Mouse (Mus musculus): ENCODE results near the gene Entr1. TPM values are rescaled to one million over a fixed set of nuclear protein-coding genes. Genes with fewer than 3 reads are reported as not detected.
A peak's percentile ranks its signal among the peaks of the same experiment; 100 is the strongest.

Gene Entr1
- polyA plus RNA-seq, 1 experiment from 2014 or later = 170 TPM

GRCm38 (mm10) chr2:26342609-26343490 is 46.3 kb downstream of the Entr1 start:
- no peak overlapping the region for H3K27ac ChIP-seq
- no peaks in the 10 kb centered on the region for H3K9me3 ChIP-seq
- no peak overlapping the region for H3K4me2 ChIP-seq
- ATAC-seq (ENCODE audit: insufficient number of reproducible peaks, insufficient read depth, low FRiP score, low TSS enrichment, low read depth) = no peak
- peaks cover 5% of the 10 kb centered on the region; the same call in 1 of the 2 replicates for H3K4me1 ChIP-seq (replicated peaks)
- H3K9ac ChIP-seq (replicated peaks) = 0 out of 2 replicates have a peak overlapping the region, but pooled peaks have one; percentile 18
- no peaks in the 10 kb centered on the region for H3K27me3 ChIP-seq
- H3K4me3 ChIP-seq (replicated peaks) = no peak overlapping the region
- whole genome bisulfite sequencing = 72% methylated on average over 11 of the region's 11 CpGs
- peaks cover 96% of the 10 kb centered on the region for H3K36me3 ChIP-seq

- H3K27ac ChIP-seq = no peak overlapping the region
- no peak overlapping the region for H3K4me3 ChIP-seq (replicated peaks)
- peaks cover 88% of the 10 kb centered on the region for H3K36me3 ChIP-seq
- H3K9ac ChIP-seq (replicated peaks) = no peak overlapping the region
- H3K9me3 ChIP-seq = no peaks in the 10 kb centered on the region
- ATAC-seq (ENCODE audit: insufficient number of reproducible peaks, insufficient read depth, low FRiP score, low TSS enrichment, low read depth) = no peak
- H3K4me1 ChIP-seq (replicated peaks) = 0 out of 2 replicates have a peak, but pooled peaks cover 5% of the 10 kb centered on the region
- no peak overlapping the region for H3K4me2 ChIP-seq
- 83% methylated on average over 10 of the region's 10 CpGs for WGBS
- no peaks in the 10 kb centered on the region for H3K27me3 ChIP-seq
Measured at GRCm38 (mm10) chr2:26342044-26342443, 47.1 kb downstream of the Entr1 start.

GRCm38 (mm10) chr2:26341510-26341981 is 47.6 kb downstream of the Entr1 start:
- Histone ChIP-seq H3K9ac (replicated peaks) (no peak overlapping the region), H3K27me3 (no peaks in the 10 kb centered on the region), H3K27ac (peak overlapping the region; percentile 53; the same call in 1 of the 2 replicates), H3K4me3 (replicated peaks) (no peak overlapping the region), H3K9me3 (no peaks in the 10 kb centered on the region), H3K4me2 (no peak overlapping the region), H3K4me1 (replicated peaks) (0 out of 2 replicates have a peak, but pooled peaks cover 5% of the 10 kb centered on the region), H3K36me3 (peaks cover 83% of the 10 kb centered on the region)
- ATAC-seq (ENCODE audit: insufficient number of reproducible peaks, insufficient read depth, low FRiP score, low TSS enrichment, low read depth) = no peak
- WGBS = 90% methylated on average over 2 of the region's 2 CpGs

- Histone ChIP-seq H3K27me3 (no peaks in the 10 kb centered on the region), H3K36me3 (peaks cover 59% of the 10 kb centered on the region), H3K4me1 (replicated peaks) (0 out of 2 replicates have a peak, but pooled peaks cover 5% of the 10 kb centered on the region), H3K4me2 (no peak overlapping the region), H3K9me3 (no peaks in the 10 kb centered on the region), H3K9ac (replicated peaks) (no peak overlapping the region), H3K27ac (no peak overlapping the region), H3K4me3 (replicated peaks) (no peak overlapping the region)
- WGBS = 93% methylated on average over 5 of the region's 5 CpGs
- no peak for ATAC-seq (ENCODE audit: insufficient number of reproducible peaks, insufficient read depth, low FRiP score, low TSS enrichment, low read depth)
Measured at GRCm38 (mm10) chr2:26339204-26339551, 49.9 kb downstream of the Entr1 start.

- Histone ChIP-seq H3K27me3 (no peaks in the 10 kb centered on the region), H3K9ac (replicated peaks) (no peak overlapping the region), H3K27ac (no peak overlapping the region), H3K9me3 (no peaks in the 10 kb centered on the region), H3K36me3 (peaks cover 53% of the 10 kb centered on the region), H3K4me3 (replicated peaks) (no peak overlapping the region), H3K4me2 (no peak overlapping the region), H3K4me1 (replicated peaks) (0 out of 2 replicates have a peak, but pooled peaks cover 5% of the 10 kb centered on the region)
- no peak for ATAC-seq (ENCODE audit: insufficient number of reproducible peaks, insufficient read depth, low FRiP score, low TSS enrichment, low read depth)
- WGBS = 82% methylated on average over 9 of the region's 13 CpGs
Measured at GRCm38 (mm10) chr2:26338302-26339203, 50.6 kb downstream of the Entr1 start.

Other genes starting within 250 kb of the Entr1 start
- gene Lhx3, start 181.0 kb downstream of the Entr1 start, polyA plus RNA-seq (2016; fragmentation: Nextera tagmentation; extraction: Ambion mirVana) = not detected in 2 replicates
- gene Qsox2, start 151.8 kb downstream of the Entr1 start, polyA plus RNA-seq (2016; fragmentation: Nextera tagmentation; extraction: Ambion mirVana) = 16.1 TPM in 2 replicates
- not detected in 2 replicates for gene Ccdc187, start 94.8 kb downstream of the Entr1 start, polyA plus RNA-seq (2016; fragmentation: Nextera tagmentation; extraction: Ambion mirVana)
- 73.4 and 74.1 TPM in 2 replicates for gene Gpsm1, start 73.8 kb downstream of the Entr1 start, polyA plus RNA-seq (2016; fragmentation: Nextera tagmentation; extraction: Ambion mirVana)
- 32.2 and 32.5 TPM in 2 replicates for gene Dnlz, start 37.2 kb downstream of the Entr1 start, polyA plus RNA-seq (2016; fragmentation: Nextera tagmentation; extraction: Ambion mirVana)
- gene Card9, start 28.4 kb downstream of the Entr1 start, polyA plus RNA-seq (2016; fragmentation: Nextera tagmentation; extraction: Ambion mirVana) = 0.50 and 0.51 TPM in 2 replicates
- 36.7 and 39.4 TPM in 2 replicates for gene Snapc4, start 8.7 kb downstream of the Entr1 start, polyA plus RNA-seq (2016; fragmentation: Nextera tagmentation; extraction: Ambion mirVana)
- gene Pmpca, start within 50 bp of the Entr1 start, polyA plus RNA-seq (2016; fragmentation: Nextera tagmentation; extraction: Ambion mirVana) = 116 TPM in 2 replicates
- gene Inpp5e, start 19.9 kb upstream of the Entr1 start, polyA plus RNA-seq (2016; fragmentation: Nextera tagmentation; extraction: Ambion mirVana) = 29.1 and 30.3 TPM in 2 replicates
- gene Sec16a, start 55.9 kb upstream of the Entr1 start, polyA plus RNA-seq (2016; fragmentation: Nextera tagmentation; extraction: Ambion mirVana) = 25.6 and 33.0 TPM in 2 replicates
- gene Notch1, start 127.3 kb upstream of the Entr1 start, polyA plus RNA-seq (2016; fragmentation: Nextera tagmentation; extraction: Ambion mirVana) = 13.7 and 14.0 TPM in 2 replicates
- 77.4 and 82.1 TPM in 2 replicates for gene Egfl7, start 190.7 kb upstream of the Entr1 start, polyA plus RNA-seq (2016; fragmentation: Nextera tagmentation; extraction: Ambion mirVana)
- 0.31 TPM in 1 of 2 replicates, not detected in the other for gene Gm20532, start 197.3 kb upstream of the Entr1 start, polyA plus RNA-seq (2016; fragmentation: Nextera tagmentation; extraction: Ambion mirVana)
- gene Agpat2, start 215.1 kb upstream of the Entr1 start, polyA plus RNA-seq (2016; fragmentation: Nextera tagmentation; extraction: Ambion mirVana) = 17.1 and 18.4 TPM in 2 replicates
- 61.7 and 66.3 TPM in 2 replicates for gene Fam69b, start 239.1 kb upstream of the Entr1 start, polyA plus RNA-seq (2016; fragmentation: Nextera tagmentation; extraction: Ambion mirVana)

Measured in limb, embryonic 12.5 days (tissue).